Mouse (Mus musculus): Measurements from ENCODE around the gene Lars2.

DNA sequence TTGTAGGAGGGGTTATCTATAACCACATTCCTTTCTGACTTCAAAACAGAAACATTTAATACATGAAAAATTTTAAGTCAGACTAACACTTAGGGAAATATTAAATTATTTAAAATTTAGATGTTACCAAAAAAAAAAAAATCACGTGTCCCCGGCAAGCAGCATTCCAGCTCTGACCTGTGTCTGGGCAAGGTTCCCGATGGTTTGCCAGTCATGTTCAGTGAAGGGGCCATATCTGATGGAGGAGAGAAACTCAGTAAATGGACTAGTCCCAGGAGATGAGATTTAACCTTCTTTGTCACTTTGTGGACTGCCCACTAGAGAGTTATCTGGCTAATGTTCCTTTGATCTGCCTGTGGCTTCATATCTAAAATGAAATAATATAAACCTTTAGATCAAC is 36.3 kb downstream of the Lars2 start:
- TF ChIP-seq CTCF (IDR thresholded peaks at IDR 0.05; ENCODE audit: low read depth) = no peak
- TF ChIP-seq EP300 (IDR thresholded peaks at IDR 0.05; ENCODE audit: low read depth) = no peak

Data from heart, postnatal 0 days (tissue).